Mouse (Mus musculus): ENCODE measurements around the gene Id4. TPM values are rescaled to one million over a fixed set of nuclear protein-coding genes. Genes with fewer than 3 reads are reported as not detected.

The Id4 gene
- polyA plus RNA-seq, 1 experiment from 2014 or later = 8.3 TPM

- no peak overlapping the region for H3K27ac ChIP-seq (ENCODE audit: low read depth)
- no peaks in the 10 kb centered on the region for H3K4me1 ChIP-seq (ENCODE audit: insufficient read depth)
- 6% methylated on average over 4 of the region's 4 CpGs for WGBS
- H3K9ac ChIP-seq = peak overlapping the region; percentile 23; the same call in 1 of the 2 replicates
- H3K9me3 ChIP-seq (ENCODE audit: low read depth, low read length) = no peaks in the 10 kb centered on the region
- no peak overlapping the region for H3K4me2 ChIP-seq
- ATAC-seq (ENCODE audit: insufficient read depth) = no peak
- H3K27me3 ChIP-seq (ENCODE audit: insufficient read depth, low read length) = no peaks in the 10 kb centered on the region
- peak; percentile 60 for TF ChIP-seq CTCF (IDR thresholded peaks at IDR 0.05; ENCODE audit: low read depth)
- no peak overlapping the region for H3K4me3 ChIP-seq (ENCODE audit: low read depth, low read length)
- H3K36me3 ChIP-seq (ENCODE audit: insufficient read depth) = no peaks in the 10 kb centered on the region
- peak; percentile 68 for DNase-seq
Measured at GRCm38 (mm10) chr13:48237516-48237915, 23.5 kb upstream of the Id4 start.

- Histone ChIP-seq H3K4me1 (ENCODE audit: insufficient read depth) (no peaks in the 10 kb centered on the region), H3K4me3 (ENCODE audit: low read depth, low read length) (no peak overlapping the region), H3K27me3 (ENCODE audit: insufficient read depth, low read length) (no peaks in the 10 kb centered on the region), H3K27ac (ENCODE audit: low read depth) (no peak overlapping the region), H3K4me2 (no peak overlapping the region), H3K9ac (no peak overlapping the region), H3K9me3 (ENCODE audit: low read depth, low read length) (no peaks in the 10 kb centered on the region), H3K36me3 (ENCODE audit: insufficient read depth) (no peaks in the 10 kb centered on the region)
- TF ChIP-seq CTCF (IDR thresholded peaks at IDR 0.05; ENCODE audit: low read depth) = no peak
- ATAC-seq (ENCODE audit: insufficient read depth) = no peak
- DNase-seq = no peak
- 45% methylated on average over 5 of the region's 5 CpGs for WGBS
Measured at GRCm38 (mm10) chr13:48245235-48246012, 15.6 kb upstream of the Id4 start.

GRCm38 (mm10) chr13:48252559-48252958, 8.5 kb upstream of the Id4 start:
- no peak overlapping the region for H3K4me2 ChIP-seq
- no peak overlapping the region for H3K9ac ChIP-seq
- H3K36me3 ChIP-seq (ENCODE audit: insufficient read depth) = no peaks in the 10 kb centered on the region
- DNase-seq (no peak), ATAC-seq (ENCODE audit: insufficient read depth) (no peak)
- H3K27me3 ChIP-seq (ENCODE audit: insufficient read depth, low read length) = no peaks in the 10 kb centered on the region
- TF ChIP-seq CTCF (IDR thresholded peaks at IDR 0.05; ENCODE audit: low read depth) = no peak
- no peak overlapping the region for H3K27ac ChIP-seq (ENCODE audit: low read depth)
- H3K4me3 ChIP-seq (ENCODE audit: low read depth, low read length) = no peak overlapping the region
- peaks cover 6% of the 10 kb centered on the region; the same call in 1 of the 2 replicates for H3K9me3 ChIP-seq (ENCODE audit: low read depth, low read length)
- 67% methylated on average over 2 of the region's 2 CpGs for WGBS
- no peaks in the 10 kb centered on the region for H3K4me1 ChIP-seq (ENCODE audit: insufficient read depth)

- H3K4me3 ChIP-seq (ENCODE audit: low read depth, low read length) = no peak overlapping the region
- DNase-seq = no peak
- no peak overlapping the region for H3K4me2 ChIP-seq
- TF ChIP-seq CTCF (IDR thresholded peaks at IDR 0.05; ENCODE audit: low read depth) = no peak
- H3K27me3 ChIP-seq (ENCODE audit: insufficient read depth, low read length) = no peaks in the 10 kb centered on the region
- no peaks in the 10 kb centered on the region for H3K36me3 ChIP-seq (ENCODE audit: insufficient read depth)
- 85% methylated on average over 8 of the region's 8 CpGs for WGBS
- no peaks in the 10 kb centered on the region for H3K4me1 ChIP-seq (ENCODE audit: insufficient read depth)
- no peak overlapping the region for H3K9ac ChIP-seq
- peaks cover 6% of the 10 kb centered on the region; the same call in 1 of the 2 replicates for H3K9me3 ChIP-seq (ENCODE audit: low read depth, low read length)
- no peak overlapping the region for H3K27ac ChIP-seq (ENCODE audit: low read depth)
- ATAC-seq (ENCODE audit: insufficient read depth) = no peak
Measured at GRCm38 (mm10) chr13:48255026-48255425, 6.0 kb upstream of the Id4 start.

GRCm38 (mm10) chr13:48261341-48262221, 553 bp downstream of the Id4 start:
- H3K4me1 ChIP-seq (ENCODE audit: insufficient read depth) = no peaks in the 10 kb centered on the region
- H3K9me3 ChIP-seq (ENCODE audit: low read depth, low read length) = no peaks in the 10 kb centered on the region
- peak overlapping the region; percentile 71 for H3K4me3 ChIP-seq (ENCODE audit: low read depth, low read length)
- TF ChIP-seq CTCF (IDR thresholded peaks at IDR 0.05; ENCODE audit: low read depth) = peak; percentile 29; the same call in 1 of the 2 replicates
- WGBS = under 1% methylated on average over 98 of the region's 98 CpGs
- ATAC-seq (ENCODE audit: insufficient read depth) (peak; percentile 37; the same call in 1 of the 2 replicates), DNase-seq (peak; percentile 68)
- H3K4me2 ChIP-seq = peak overlapping the region; percentile 90
- H3K36me3 ChIP-seq (ENCODE audit: insufficient read depth) = no peaks in the 10 kb centered on the region
- H3K27me3 ChIP-seq (ENCODE audit: insufficient read depth, low read length) = peaks cover 9% of the 10 kb centered on the region; the same call in 1 of the 2 replicates
- H3K9ac ChIP-seq = peak overlapping the region; percentile 71
- H3K27ac ChIP-seq (ENCODE audit: low read depth) = peak overlapping the region; percentile 87

GRCm38 (mm10) chr13:48262451-48262969, 1.5 kb downstream of the Id4 start:
- H3K4me3 ChIP-seq (ENCODE audit: low read depth, low read length) = peak overlapping the region; percentile 71
- under 1% methylated on average over 25 of the region's 25 CpGs for WGBS
- peak overlapping the region; percentile 90 for H3K4me2 ChIP-seq
- H3K36me3 ChIP-seq (ENCODE audit: insufficient read depth) = no peaks in the 10 kb centered on the region
- H3K27ac ChIP-seq (ENCODE audit: low read depth) = 0 out of 2 replicates have a peak overlapping the region, but pooled peaks have one; percentile 87
- ATAC-seq (ENCODE audit: insufficient read depth) (no peak), DNase-seq (peak; percentile 48)
- TF ChIP-seq CTCF (IDR thresholded peaks at IDR 0.05; ENCODE audit: low read depth) = no peak
- no peaks in the 10 kb centered on the region for H3K4me1 ChIP-seq (ENCODE audit: insufficient read depth)
- H3K27me3 ChIP-seq (ENCODE audit: insufficient read depth, low read length) = peaks cover 9% of the 10 kb centered on the region; the same call in 1 of the 2 replicates
- no peaks in the 10 kb centered on the region for H3K9me3 ChIP-seq (ENCODE audit: low read depth, low read length)
- peak overlapping the region; percentile 71 for H3K9ac ChIP-seq
